Mouse (Mus musculus): ENCODE data around the gene Dpp4. TPM values are rescaled to one million over a fixed set of nuclear protein-coding genes. Genes with fewer than 3 reads are reported as not detected.

Dpp4 gene
- total RNA-seq, 2 experiments from 2014 or later = 9.8 to 13.8 TPM

- no peak for ATAC-seq (replicated peaks; ENCODE audit: poor library complexity)
Observed at GRCm38 (mm10) chr2:62363606-62364005, 48.4 kb downstream of the Dpp4 start.

GRCm38 (mm10) chr2:62362211-62362610 lies 49.8 kb downstream of the Dpp4 start:
- no peak for ATAC-seq (replicated peaks; ENCODE audit: poor library complexity)

- ATAC-seq (replicated peaks; ENCODE audit: poor library complexity) = no peak
Observed at GRCm38 (mm10) chr2:62361514-62361913, 50.5 kb downstream of the Dpp4 start.

- ATAC-seq (replicated peaks; ENCODE audit: poor library complexity) = no peak
Observed at GRCm38 (mm10) chr2:62360872-62361271, 51.2 kb downstream of the Dpp4 start.

GRCm38 (mm10) chr2:62357259-62357658 lies 54.8 kb downstream of the Dpp4 start:
- ATAC-seq (replicated peaks; ENCODE audit: poor library complexity) = no peak

GRCm38 (mm10) chr2:62356606-62357005 lies 55.4 kb downstream of the Dpp4 start:
- ATAC-seq (replicated peaks; ENCODE audit: poor library complexity) = peak; percentile 54

GRCm38 (mm10) chr2:62355766-62356165 lies 56.3 kb downstream of the Dpp4 start:
- ATAC-seq (replicated peaks; ENCODE audit: poor library complexity) = no peak

GRCm38 (mm10) chr2:62352035-62352434 lies 60.0 kb downstream of the Dpp4 start:
- 0 out of 2 replicates have a peak, but pooled peaks have one; percentile 31 for ATAC-seq (replicated peaks; ENCODE audit: poor library complexity)

GRCm38 (mm10) chr2:62347762-62348161 lies 64.3 kb downstream of the Dpp4 start:
- ATAC-seq (replicated peaks; ENCODE audit: poor library complexity) = no peak

- ATAC-seq (replicated peaks; ENCODE audit: poor library complexity) = peak; percentile 75
Observed at GRCm38 (mm10) chr2:62346771-62347170, 65.3 kb downstream of the Dpp4 start.

- no peak for ATAC-seq (replicated peaks; ENCODE audit: poor library complexity)
Observed at GRCm38 (mm10) chr2:62344367-62344766, 67.7 kb downstream of the Dpp4 start.

GRCm38 (mm10) chr2:62341734-62342128 lies 70.3 kb downstream of the Dpp4 start:
- ATAC-seq (replicated peaks; ENCODE audit: poor library complexity) = no peak

- ATAC-seq (replicated peaks; ENCODE audit: poor library complexity) = no peak
Observed at GRCm38 (mm10) chr2:62341061-62341733, 70.8 kb downstream of the Dpp4 start.

GRCm38 (mm10) chr2:62339222-62339944 lies 72.6 kb downstream of the Dpp4 start:
- no peak for ATAC-seq (replicated peaks; ENCODE audit: poor library complexity)

GRCm38 (mm10) chr2:62337086-62337485 lies 74.9 kb downstream of the Dpp4 start:
- ATAC-seq (replicated peaks; ENCODE audit: poor library complexity) = no peak

- ATAC-seq (replicated peaks; ENCODE audit: poor library complexity) = no peak
Observed at GRCm38 (mm10) chr2:62334397-62335243, 77.4 kb downstream of the Dpp4 start.

- ATAC-seq (replicated peaks; ENCODE audit: poor library complexity) = no peak
Observed at GRCm38 (mm10) chr2:62332465-62332864, 79.6 kb downstream of the Dpp4 start.

- no peak for ATAC-seq (replicated peaks; ENCODE audit: poor library complexity)
Observed at GRCm38 (mm10) chr2:62331913-62332312, 80.1 kb downstream of the Dpp4 start.

GRCm38 (mm10) chr2:62325388-62325787 lies 86.6 kb downstream of the Dpp4 start:
- ATAC-seq (replicated peaks; ENCODE audit: poor library complexity) = no peak

- ATAC-seq (replicated peaks; ENCODE audit: poor library complexity) = no peak
Observed at GRCm38 (mm10) chr2:62323078-62323637, 88.9 kb downstream of the Dpp4 start.

- ATAC-seq (replicated peaks; ENCODE audit: poor library complexity) = 0 out of 2 replicates have a peak, but pooled peaks have one; percentile 37
Observed at GRCm38 (mm10) chr2:62319489-62319888, 92.5 kb downstream of the Dpp4 start.
